Mouse (Mus musculus): ENCODE results near the gene Zfp784. TPM values are rescaled to one million over a fixed set of nuclear protein-coding genes. Genes with fewer than 3 reads are reported as not detected.
A peak's percentile ranks its signal among the peaks of the same experiment; 100 is the strongest.
"Not testable (repeated sequence)": the region's sequence is repeated elsewhere in the genome, so short reads cannot be mapped to it uniquely, and the experiment has no call there.

Zfp784 gene
- total and polyA plus RNA-seq, 3 experiments = 0.96 to 2.9 TPM; not detected in 1

DNA sequence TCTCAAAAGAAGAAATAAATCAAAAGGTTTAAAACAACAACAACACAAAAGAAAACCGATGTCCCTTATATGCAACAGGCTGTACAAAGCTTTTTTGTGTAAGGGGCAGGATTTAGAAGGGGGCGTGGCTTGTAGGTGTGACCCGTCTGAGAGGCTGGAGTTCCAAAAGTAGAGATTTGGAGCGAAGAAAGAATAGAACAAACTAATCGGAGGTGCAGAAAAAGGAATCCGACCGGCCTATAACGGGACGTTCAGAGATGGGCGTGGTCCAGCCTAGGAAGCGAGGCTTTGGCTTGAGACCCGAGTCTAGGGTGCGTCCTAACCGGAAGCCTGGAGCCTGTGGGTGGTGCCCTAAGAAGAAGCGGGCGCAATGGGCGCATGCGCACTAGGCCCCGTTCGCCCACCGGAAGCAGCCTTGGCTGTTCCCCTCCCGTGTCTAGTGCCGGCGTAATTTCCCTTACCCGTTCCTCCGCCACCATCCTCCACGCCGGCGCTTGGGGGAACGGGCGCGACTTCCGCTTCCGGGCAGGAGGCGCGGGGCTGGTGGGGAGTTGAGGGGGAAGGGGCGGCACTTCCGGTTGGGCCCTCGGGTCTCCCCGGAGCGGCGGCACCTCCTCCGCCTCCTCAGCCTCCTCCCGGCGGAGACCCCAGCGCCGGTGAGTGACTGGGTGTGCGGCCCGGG, 18.1 kb downstream of the Zfp784 start, which contains the start of the genes Zfp865 and Ccdc106:
Gene Zfp865, plus strand, starts transcription at position 377 of the 682 bp plus-strand sequence.
Gene Ccdc106, plus strand, starts transcription at position 554 of the 682 bp plus-strand sequence.
- H3K36me3 ChIP-seq (ENCODE audit: control insufficient read depth in 1 of 2, insufficient read depth in 2 of 2, low read length in 2 of 2) = peaks cover 0 to 36% of the 10 kb centered on the region in 2 experiments; a peak in 3 of 4 replicates
- H3K4me3 ChIP-seq (ENCODE audit: control insufficient read depth in 1 of 2, insufficient read depth in 1 of 2, low read depth in 2 of 2, low read length in 2 of 2) = peak within 1 kb of the TSS; percentile 92 to 93
- no peaks in the 10 kb centered on the region for H3K9me3 ChIP-seq (replicated peaks; ENCODE audit: insufficient read depth, low read length)
- peak; percentile 99 for DNase-seq (ENCODE audit: low read depth, low spot score)
- H3K79me2 ChIP-seq (ENCODE audit: control insufficient read depth, insufficient read depth, low read length, poor library complexity) = peaks cover 23% of the 10 kb centered on the region
- peak within 1 kb of the TSS; percentile 96 for H3K27ac ChIP-seq (ENCODE audit: control insufficient read depth, low read depth, low read length)
- H3K27me3 ChIP-seq (ENCODE audit: control insufficient read depth in 1 of 2, insufficient read depth in 2 of 2, low read length in 2 of 2) = no peaks in the 10 kb centered on the region
- H3K4me1 ChIP-seq (ENCODE audit: control insufficient read depth in 1 of 2, insufficient read depth in 2 of 2, low read length in 2 of 2) = peaks cover 7 to 35% of the 10 kb centered on the region in 2 experiments; a peak in 3 of 4 replicates
- H3K9ac ChIP-seq (ENCODE audit: control insufficient read depth, low read depth, low read length, poor library complexity, severe bottlenecking) = peak within 1 kb of the TSS; percentile 98
- TF ChIP-seq ZMIZ1 (IDR thresholded peaks at IDR 0.05; ENCODE audit: low read depth, low read length) = no peak; the same call in 1 of the 2 replicates
- 0 out of 4 replicates have a peak, but pooled peaks of 1 of the 2 experiments have one; percentile 38 for TF ChIP-seq EP300 (IDR thresholded peaks at IDR 0.05; ENCODE audit: low read depth in 1 of 2, low read length in 2 of 2)
- TF ChIP-seq E2F4 (IDR thresholded peaks at IDR 0.05; ENCODE audit: borderline replicate concordance, low read depth, low read length) = peak; percentile 36; the same call in 1 of the 2 replicates
- TF ChIP-seq MYB (IDR thresholded peaks at IDR 0.05; ENCODE audit: low read depth, low read length) = peak; percentile 49; the same call in 1 of the 2 replicates
- no peak for TF ChIP-seq TAL1 (IDR thresholded peaks at IDR 0.05; ENCODE audit: low read length)
- peak; percentile 64 for TF ChIP-seq MXI1 (IDR thresholded peaks at IDR 0.05; ENCODE audit: low read depth, low read length)
- TF ChIP-seq HCFC1 (IDR thresholded peaks at IDR 0.05; ENCODE audit: low read depth, low read length) = peak; percentile 88
- TF ChIP-seq GATA1 (IDR thresholded peaks at IDR 0.05; ENCODE audit: low read depth, low read length) = no peak
- TF ChIP-seq NELFE (IDR thresholded peaks at IDR 0.05; ENCODE audit: low read depth, low read length) = peak; percentile 51
- TF ChIP-seq SIN3A (IDR thresholded peaks at IDR 0.05; ENCODE audit: low read length) = peak; percentile 74
- peak; percentile 55 for TF ChIP-seq MAX (IDR thresholded peaks at IDR 0.05; ENCODE audit: low read length)
- TF ChIP-seq POLR2AphosphoS2 (IDR thresholded peaks at IDR 0.05; ENCODE audit: low read length) = peak; percentile 77; the same call in 1 of the 2 replicates
- TF ChIP-seq MYC (IDR thresholded peaks at IDR 0.05; ENCODE audit: low read depth, low read length) = peak; percentile 52; the same call in 1 of the 2 replicates
- no peak for TF ChIP-seq RAD21 (IDR thresholded peaks at IDR 0.05; ENCODE audit: low read depth, low read length)
- peak; percentile 48; the same call in 1 of the 2 replicates for TF ChIP-seq ETS1 (IDR thresholded peaks at IDR 0.05; ENCODE audit: low read depth, low read length)
- peak; percentile 77 for TF ChIP-seq NRF1 (IDR thresholded peaks at IDR 0.05; ENCODE audit: insufficient read depth, low read depth, low read length, poor library complexity, severe bottlenecking)
- TF ChIP-seq GABPA (IDR thresholded peaks at IDR 0.05; ENCODE audit: low read depth, low read length) = no peak
- TF ChIP-seq MEF2A (IDR thresholded peaks at IDR 0.05; ENCODE audit: extremely low read depth, insufficient replicate concordance, low read depth, low read length, poor library complexity, severe bottlenecking) = peak; percentile 8; the same call in 1 of the 2 replicates
- peak; percentile 24; the same call in 1 of the 2 replicates for TF ChIP-seq RCOR1 (IDR thresholded peaks at IDR 0.05; ENCODE audit: low read depth, low read length)
- peak; percentile 64 for TF ChIP-seq KAT2A (conservative IDR thresholded peaks at IDR 0.05; ENCODE audit: low read depth, low read length)
- no peak for TF ChIP-seq MAFK (IDR thresholded peaks at IDR 0.05; ENCODE audit: borderline replicate concordance, low read depth, low read length)
- no peak for TF ChIP-seq CTCF (IDR thresholded peaks at IDR 0.05 in 2 of 3, conservative IDR thresholded peaks at IDR 0.05 in 1 of 3; ENCODE audit: control insufficient read depth in 1 of 3, insufficient read depth in 1 of 3, low read depth in 2 of 3, low read length in 3 of 3, poor library complexity in 1 of 3, severe bottlenecking in 1 of 3)
- TF ChIP-seq TBP (IDR thresholded peaks at IDR 0.05; ENCODE audit: low read depth, low read length) = peak; percentile 71; the same call in 1 of the 2 replicates
- peak; percentile 14 to 62; a peak in 2 of 4 replicates for TF ChIP-seq POLR2A (IDR thresholded peaks at IDR 0.05; ENCODE audit: control insufficient read depth in 1 of 2, insufficient read depth in 1 of 2, low read depth in 1 of 2, low read length in 2 of 2, poor library complexity in 1 of 2)
- peak; percentile 50; the same call in 1 of the 2 replicates for TF ChIP-seq TCF12 (IDR thresholded peaks at IDR 0.05; ENCODE audit: low read depth, low read length)
- peak; percentile 95 for TF ChIP-seq ELF1 (IDR thresholded peaks at IDR 0.05; ENCODE audit: low read depth, low read length)
- 0 out of 2 replicates have a peak, but pooled peaks have one; percentile 24 for TF ChIP-seq BHLHE40 (IDR thresholded peaks at IDR 0.05; ENCODE audit: borderline replicate concordance, low read depth, low read length)
- no peak for TF ChIP-seq ZNF384 (IDR thresholded peaks at IDR 0.05; ENCODE audit: low read depth, low read length)
- TF ChIP-seq MAZ (IDR thresholded peaks at IDR 0.05; ENCODE audit: low read depth, low read length) = peak; percentile 79; the same call in 1 of the 2 replicates

DNA sequence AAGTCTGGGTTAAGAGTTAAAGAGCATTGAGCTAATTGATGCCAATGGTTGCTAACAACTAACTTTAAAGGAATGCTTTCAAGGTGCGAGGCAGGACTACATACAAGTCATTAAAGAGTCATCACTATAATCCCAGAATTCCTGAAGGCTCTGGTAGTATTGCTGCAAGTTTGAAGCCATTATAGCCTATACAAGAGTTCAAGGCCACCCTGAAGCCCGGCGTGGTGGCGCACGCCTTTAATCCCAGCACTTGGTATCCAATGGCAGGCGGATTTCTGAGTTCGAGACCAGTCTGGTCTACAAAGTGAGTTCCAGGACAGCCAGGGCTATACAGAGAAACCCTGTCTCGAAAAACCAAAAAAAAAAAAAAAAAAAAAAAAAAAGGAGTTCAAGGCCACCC, 18.7 kb downstream of the Zfp784 start:
- Histone ChIP-seq H3K27ac (ENCODE audit: control insufficient read depth, low read depth, low read length) (peak overlapping the region; percentile 96), H3K36me3 (ENCODE audit: control insufficient read depth in 1 of 2, insufficient read depth in 2 of 2, low read length in 2 of 2) (peaks cover 0 to 36% of the 10 kb centered on the region in 2 experiments; a peak in 3 of 4 replicates), H3K4me1 (ENCODE audit: control insufficient read depth in 1 of 2, insufficient read depth in 2 of 2, low read length in 2 of 2) (peaks cover 7 to 35% of the 10 kb centered on the region in 2 experiments; a peak in 3 of 4 replicates), H3K9ac (ENCODE audit: control insufficient read depth, low read depth, low read length, poor library complexity, severe bottlenecking) (peak overlapping the region; percentile 98), H3K79me2 (ENCODE audit: control insufficient read depth, insufficient read depth, low read length, poor library complexity) (peaks cover 23% of the 10 kb centered on the region), H3K4me3 (ENCODE audit: control insufficient read depth in 1 of 2, insufficient read depth in 1 of 2, low read depth in 2 of 2, low read length in 2 of 2) (peak overlapping the region; percentile 18 to 93)
- H3K27me3 ChIP-seq (ENCODE audit: control insufficient read depth in 1 of 2, insufficient read depth in 2 of 2, low read length in 2 of 2); H3K9me3 ChIP-seq (replicated peaks; ENCODE audit: insufficient read depth, low read length): not testable (repeated sequence)
- DNase-seq (ENCODE audit: low read depth, low spot score) = peak; percentile 47
